Mouse (Mus musculus): Measurements from ENCODE around the gene Myl6b. TPM values are rescaled to one million over a fixed set of nuclear protein-coding genes. Genes with fewer than 3 reads are reported as not detected.

Gene Myl6b
- polyA plus RNA-seq (2012; rRNA removed) = 0.67 and 1.1 TPM in 2 replicates

DNA sequence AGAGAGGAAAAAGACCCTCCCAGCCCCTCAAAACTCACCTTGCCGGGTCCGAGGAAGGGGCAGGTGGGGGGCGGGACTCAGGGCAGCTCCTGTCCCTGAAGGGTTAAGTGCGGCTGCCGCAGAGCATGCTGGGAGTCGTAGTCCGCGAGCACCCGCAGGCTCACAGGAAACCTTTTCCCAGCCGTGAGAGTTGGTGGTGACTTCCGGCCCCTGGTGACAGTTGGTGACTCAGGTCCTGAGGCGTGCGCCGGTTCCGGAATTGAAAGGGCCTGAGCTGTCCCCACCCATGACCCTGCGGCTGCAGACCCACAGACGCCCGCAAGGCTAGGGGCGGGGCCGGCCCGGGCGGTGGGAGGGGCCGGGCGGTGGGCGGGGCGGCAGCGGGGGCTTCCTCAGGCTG lies at the start of gene Myl6b:
Gene Myl6b (minus strand): TSS at position 96 of the 400 bp plus-strand sequence.
- Histone ChIP-seq H3K4me3 (ENCODE audit: extremely low read depth, insufficient read depth, insufficient read length) (peak within 1 kb of the TSS; percentile 73), H3K27ac (ENCODE audit: insufficient read depth, low read length) (peak within 1 kb of the TSS; percentile 93), H3K27me3 (ENCODE audit: control insufficient read depth, insufficient read depth, low read length) (no peaks in the 10 kb centered on the region), H3K36me3 (ENCODE audit: control insufficient read depth, insufficient read depth, low read length) (no peaks in the 10 kb centered on the region), H3K4me1 (ENCODE audit: control insufficient read depth, insufficient read depth, insufficient read length) (peaks cover 10% of the 10 kb centered on the region; the same call in 1 of the 2 replicates)
- DNase-seq (ENCODE audit: low read depth in 1 of 2, low spot score in 2 of 2) = peak; percentile 96 to 97
- WGBS = under 1% methylated on average over 27 of the region's 27 CpGs
- TF ChIP-seq CTCF (IDR thresholded peaks at IDR 0.05; ENCODE audit: extremely low read depth, insufficient read depth, insufficient read length, insufficient replicate concordance) = no peak
- TF ChIP-seq POLR2A (IDR thresholded peaks at IDR 0.05; ENCODE audit: low read depth, low read length) = no peak

DNA sequence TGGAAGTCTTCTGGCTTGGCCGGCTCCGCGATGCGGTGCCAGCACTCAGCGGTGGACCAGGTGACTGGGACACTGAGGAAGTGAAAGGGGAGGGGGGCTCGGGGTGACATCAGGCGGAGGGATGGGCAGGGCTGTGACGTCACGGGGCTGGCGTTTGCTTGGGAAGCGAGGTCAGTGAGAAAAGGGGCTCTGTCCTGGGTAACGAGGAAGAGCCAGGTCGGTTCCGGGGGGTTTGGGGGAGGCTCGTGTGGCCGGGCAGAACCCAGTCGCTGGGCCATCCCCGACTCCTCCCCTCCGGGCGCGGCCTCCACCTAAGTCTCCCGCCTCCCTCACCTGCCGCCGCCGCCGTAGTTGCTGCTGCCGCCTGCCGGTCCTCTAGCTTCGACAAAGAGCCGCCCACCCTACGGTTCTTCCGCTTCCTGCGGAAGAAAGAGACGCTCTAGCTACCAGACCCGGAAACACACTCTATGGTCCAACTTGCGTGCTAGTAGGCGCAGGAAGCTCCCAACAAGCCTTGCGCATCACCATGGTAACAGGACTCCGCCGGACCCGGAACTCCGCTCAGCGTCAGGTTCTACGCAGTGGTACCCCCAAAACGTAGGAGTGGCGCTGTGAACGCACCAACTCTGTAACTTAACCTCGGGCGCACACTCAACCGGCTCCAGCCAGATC lies 49.0 kb upstream of the Myl6b start, which contains the start of gene Zc3h10:
Gene Zc3h10 (minus strand): TSS at position 414 of the 672 bp plus-strand sequence.
- Histone ChIP-seq H3K27ac (ENCODE audit: insufficient read depth, low read length) (peak within 1 kb of the TSS; percentile 91), H3K4me3 (ENCODE audit: extremely low read depth, insufficient read depth, insufficient read length) (peak within 1 kb of the TSS; percentile 73), H3K27me3 (ENCODE audit: control insufficient read depth, insufficient read depth, low read length) (no peaks in the 10 kb centered on the region), H3K36me3 (ENCODE audit: control insufficient read depth, insufficient read depth, low read length) (peaks cover 23% of the 10 kb centered on the region), H3K4me1 (ENCODE audit: control insufficient read depth, insufficient read depth, insufficient read length) (peaks cover 2% of the 10 kb centered on the region)
- peak; percentile 92 to 99 for DNase-seq (ENCODE audit: low read depth in 1 of 2, low spot score in 2 of 2)
- WGBS = 1% methylated on average over 50 of the region's 50 CpGs
- peak; percentile 23 for TF ChIP-seq POLR2A (IDR thresholded peaks at IDR 0.05; ENCODE audit: low read depth, low read length)
- TF ChIP-seq CTCF (IDR thresholded peaks at IDR 0.05; ENCODE audit: extremely low read depth, insufficient read depth, insufficient read length, insufficient replicate concordance) = no peak

DNA sequence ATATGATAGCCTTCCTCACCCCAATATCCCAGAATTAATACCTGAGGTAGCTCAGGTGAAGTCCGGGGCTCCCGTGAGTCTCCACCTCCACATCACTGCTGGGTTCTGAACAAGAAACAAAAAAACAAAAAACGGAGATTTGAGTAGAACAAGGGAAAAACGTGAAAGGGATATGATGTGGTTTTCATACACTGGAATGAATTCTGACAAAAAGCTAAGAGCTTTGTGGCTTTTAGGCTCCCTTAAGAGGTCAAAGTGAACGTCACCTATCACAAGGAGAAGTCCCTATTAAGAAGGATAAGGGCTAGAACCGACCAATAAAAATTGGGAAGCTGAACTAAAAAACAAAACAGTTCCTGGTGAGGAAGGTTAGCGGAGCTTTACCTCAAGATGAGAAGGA lies 48.3 kb upstream of the Myl6b start:
- WGBS = 5% methylated on average over 7 of the region's 7 CpGs
- no peak for DNase-seq (ENCODE audit: low read depth in 1 of 2, low spot score in 2 of 2)
- Histone ChIP-seq H3K4me3 (ENCODE audit: extremely low read depth, insufficient read depth, insufficient read length) (peak overlapping the region; percentile 61), H3K4me1 (ENCODE audit: control insufficient read depth, insufficient read depth, insufficient read length) (peaks cover 2% of the 10 kb centered on the region), H3K27me3 (ENCODE audit: control insufficient read depth, insufficient read depth, low read length) (no peaks in the 10 kb centered on the region), H3K36me3 (ENCODE audit: control insufficient read depth, insufficient read depth, low read length) (peaks cover 25% of the 10 kb centered on the region), H3K27ac (ENCODE audit: insufficient read depth, low read length) (peak overlapping the region; percentile 88)
- TF ChIP-seq CTCF (IDR thresholded peaks at IDR 0.05; ENCODE audit: extremely low read depth, insufficient read depth, insufficient read length, insufficient replicate concordance) (no peak), POLR2A (IDR thresholded peaks at IDR 0.05; ENCODE audit: low read depth, low read length) (no peak)

DNA sequence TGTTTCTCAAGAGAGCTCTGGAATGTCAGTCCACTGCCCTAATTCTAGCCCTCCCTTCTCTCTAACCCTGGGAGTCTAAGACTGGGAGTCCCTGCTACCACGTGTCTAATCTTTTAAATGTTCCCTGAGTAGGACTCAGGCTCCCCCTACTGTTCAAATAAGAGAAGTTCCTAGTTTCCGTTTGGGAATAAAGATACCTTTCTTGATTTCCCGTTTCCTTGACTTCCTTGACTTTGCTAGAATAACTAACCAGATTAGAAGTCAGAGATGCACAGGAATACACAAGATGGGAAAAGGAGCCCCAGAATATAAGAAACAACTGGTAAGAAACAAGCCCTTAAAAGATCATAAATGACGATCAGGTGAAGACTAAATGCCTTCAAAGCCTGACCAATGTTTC lies 47.9 kb upstream of the Myl6b start:
- H3K4me3 ChIP-seq (ENCODE audit: extremely low read depth, insufficient read depth, insufficient read length) = no peak overlapping the region; the same call in 1 of the 2 replicates
- no peaks in the 10 kb centered on the region for H3K27me3 ChIP-seq (ENCODE audit: control insufficient read depth, insufficient read depth, low read length)
- 1% methylated on average over 4 of the region's 4 CpGs for WGBS
- peaks cover 2% of the 10 kb centered on the region for H3K4me1 ChIP-seq (ENCODE audit: control insufficient read depth, insufficient read depth, insufficient read length)
- H3K36me3 ChIP-seq (ENCODE audit: control insufficient read depth, insufficient read depth, low read length) = peaks cover 25% of the 10 kb centered on the region
- TF ChIP-seq POLR2A (IDR thresholded peaks at IDR 0.05; ENCODE audit: low read depth, low read length) = no peak
- TF ChIP-seq CTCF (IDR thresholded peaks at IDR 0.05; ENCODE audit: extremely low read depth, insufficient read depth, insufficient read length, insufficient replicate concordance) = no peak
- DNase-seq (ENCODE audit: low read depth in 1 of 2, low spot score in 2 of 2) = no peak
- peak overlapping the region; percentile 88; the same call in 1 of the 2 replicates for H3K27ac ChIP-seq (ENCODE audit: insufficient read depth, low read length)

DNA sequence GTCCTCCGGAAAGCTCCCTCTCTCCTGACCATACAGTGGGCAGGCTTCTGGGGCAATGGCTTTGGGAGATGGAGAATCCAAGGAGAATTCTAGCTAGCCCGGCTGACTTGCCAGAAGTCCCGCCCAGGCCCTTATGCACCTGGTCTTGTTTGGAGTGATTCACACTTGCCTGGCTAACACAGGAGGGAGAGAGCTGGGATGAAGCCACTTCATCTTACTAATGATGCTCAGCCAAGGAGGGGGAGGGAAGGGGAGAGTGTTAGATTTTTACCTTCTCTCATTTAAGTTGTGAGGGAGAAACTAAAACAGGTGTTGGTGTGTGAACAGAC lies 47.0 kb upstream of the Myl6b start:
- no peak overlapping the region for H3K4me3 ChIP-seq (ENCODE audit: extremely low read depth, insufficient read depth, insufficient read length)
- H3K4me1 ChIP-seq (ENCODE audit: control insufficient read depth, insufficient read depth, insufficient read length) = peaks cover 2% of the 10 kb centered on the region
- H3K36me3 ChIP-seq (ENCODE audit: control insufficient read depth, insufficient read depth, low read length) = peaks cover 27% of the 10 kb centered on the region
- 92% methylated on average over 3 of the region's 3 CpGs for WGBS
- no peak for TF ChIP-seq CTCF (IDR thresholded peaks at IDR 0.05; ENCODE audit: extremely low read depth, insufficient read depth, insufficient read length, insufficient replicate concordance)
- TF ChIP-seq POLR2A (IDR thresholded peaks at IDR 0.05; ENCODE audit: low read depth, low read length) = no peak
- no peak overlapping the region for H3K27ac ChIP-seq (ENCODE audit: insufficient read depth, low read length)
- no peaks in the 10 kb centered on the region for H3K27me3 ChIP-seq (ENCODE audit: control insufficient read depth, insufficient read depth, low read length)
- DNase-seq (ENCODE audit: low read depth in 1 of 2, low spot score in 2 of 2) = no peak

DNA sequence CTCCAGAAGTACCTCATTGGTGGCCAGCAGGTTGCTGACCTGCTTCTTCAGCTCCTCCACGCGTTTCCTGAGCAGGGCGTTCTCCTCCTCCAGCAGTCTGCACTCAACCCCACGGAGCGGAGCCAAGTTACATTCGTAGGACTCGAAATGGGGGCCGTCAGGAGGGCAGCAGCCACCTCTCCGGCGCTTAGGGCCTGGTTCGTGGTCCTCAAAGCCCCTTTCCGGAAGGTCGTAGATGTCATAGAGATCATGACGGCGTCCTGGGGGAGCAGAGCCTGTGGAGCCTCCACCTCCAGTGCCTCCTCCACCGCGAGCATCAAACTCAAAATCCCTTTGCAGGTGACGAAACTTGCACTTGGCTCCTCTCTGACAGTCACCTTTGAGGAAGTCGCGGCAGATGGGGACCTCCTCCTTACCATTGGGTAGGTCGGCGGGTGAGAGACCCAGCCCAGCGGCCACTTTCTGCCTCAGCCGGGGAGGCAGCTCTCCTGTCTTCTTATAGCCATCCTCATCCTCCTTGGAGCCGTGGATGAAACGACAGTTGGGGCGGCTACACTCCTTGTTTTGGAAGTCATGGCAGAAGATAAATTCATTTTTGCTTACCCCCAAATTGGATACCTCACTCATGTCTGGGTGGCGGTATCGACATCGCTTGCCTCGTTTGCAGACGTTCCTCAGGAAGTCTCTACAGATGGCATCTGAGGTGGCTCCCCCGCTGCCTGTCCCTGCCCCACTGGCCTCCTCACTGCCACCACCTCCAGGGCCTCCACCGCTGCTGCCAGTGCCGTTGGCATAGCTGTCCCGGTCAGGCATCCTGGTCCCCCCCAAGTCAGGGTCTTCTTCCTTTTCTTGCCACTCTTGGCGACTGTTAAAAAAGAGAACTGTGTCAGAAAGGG lies 46.4 kb upstream of the Myl6b start:
- H3K27me3 ChIP-seq (ENCODE audit: control insufficient read depth, insufficient read depth, low read length) = no peaks in the 10 kb centered on the region
- H3K27ac ChIP-seq (ENCODE audit: insufficient read depth, low read length) = no peak overlapping the region
- no peak overlapping the region for H3K4me3 ChIP-seq (ENCODE audit: extremely low read depth, insufficient read depth, insufficient read length)
- DNase-seq (ENCODE audit: low read depth in 1 of 2, low spot score in 2 of 2) = no peak
- 96% methylated on average over 37 of the region's 37 CpGs for WGBS
- H3K36me3 ChIP-seq (ENCODE audit: control insufficient read depth, insufficient read depth, low read length) = peaks cover 27% of the 10 kb centered on the region
- no peak for TF ChIP-seq POLR2A (IDR thresholded peaks at IDR 0.05; ENCODE audit: low read depth, low read length)
- TF ChIP-seq CTCF (IDR thresholded peaks at IDR 0.05; ENCODE audit: extremely low read depth, insufficient read depth, insufficient read length, insufficient replicate concordance) = no peak
- H3K4me1 ChIP-seq (ENCODE audit: control insufficient read depth, insufficient read depth, insufficient read length) = peaks cover 2% of the 10 kb centered on the region
